9 mouse cellular contexts compared by ENCODE assay signal in genomic region chr6:90715245-90715905, GRCm38 (mm10).
DNase-seq lines count a peak whose midpoint lies in the region; ATAC-seq and TF ChIP-seq lines count a peak whose summit lies in the region.
"Had no signal": no experiment of that assay in that cellular context is flagged by ENCODE, and none has a peak within 500 bp of the region (broad histone marks: within the 10 kb centered on the region; RNA-seq: fewer than 3 reads in every experiment).

No protein-coding gene starts in this region.

- 0 out of 2 replicates have a peak, but pooled peaks cover 3% of the 10 kb centered on the region for H3K36me3 ChIP-seq in heart, embryonic 12.5 days
- no peaks in the 10 kb centered on the region for H3K36me3 ChIP-seq in ES-E14 (ENCODE audit: control insufficient read depth, insufficient read depth, low read length, poor library complexity, severe bottlenecking)
- H3K36me3 ChIP-seq in forebrain, embryonic 15.5 days: no peaks in the 10 kb centered on the region
- H3K36me3 ChIP-seq in liver, embryonic 14.5 days (replicated peaks; ENCODE audit: control insufficient read depth, insufficient read depth, low read depth): no peaks in the 10 kb centered on the region

- peak overlapping the region; percentile 98 for H3K4me2 ChIP-seq in heart, embryonic 12.5 days
- peak overlapping the region; percentile 85 for H3K4me2 ChIP-seq in forebrain, embryonic 15.5 days (replicated peaks)
- peak overlapping the region; percentile 92 for H3K4me2 ChIP-seq in liver, embryonic 14.5 days (ENCODE audit: low read depth)

- intact Hi-C loops in heart, postnatal 25 days (cut with DNase I): no loop called here
- intact Hi-C loops in left cerebral cortex, postnatal 4 days (cut with DNase I): no loop called here

- peak overlapping the region; percentile 81 for H3K4me3 ChIP-seq in heart, embryonic 12.5 days
- peak overlapping the region; percentile 70 to 89 for H3K4me3 ChIP-seq in ES-E14 (ENCODE audit: insufficient read depth in 1 of 2, low read depth in 1 of 2, low read length in 2 of 2, poor library complexity in 1 of 2, severe bottlenecking in 1 of 2)
- H3K4me3 ChIP-seq in forebrain, embryonic 15.5 days: peak overlapping the region; percentile 54
- H3K4me3 ChIP-seq in liver, embryonic 14.5 days (ENCODE audit: insufficient read depth in 1 of 2, low read depth in 2 of 2, low read length in 2 of 2): peak overlapping the region; percentile 78 to 98

- no peak for ATAC-seq in heart, embryonic 12.5 days (ENCODE audit: insufficient number of reproducible peaks, low FRiP score)
- peak; percentile 49; the same call in 1 of the 2 replicates for ATAC-seq in forebrain, embryonic 15.5 days (replicated peaks)
- ATAC-seq in liver, embryonic 14.5 days (ENCODE audit: insufficient read depth): no peak

- H3K27ac ChIP-seq in heart, embryonic 12.5 days (ENCODE audit: poor library complexity, severe bottlenecking): peak overlapping the region; percentile 80
- H3K27ac ChIP-seq in ES-E14 (ENCODE audit: insufficient read depth, low read depth, low read length, poor library complexity, severe bottlenecking): no peak overlapping the region
- no peak overlapping the region for H3K27ac ChIP-seq in forebrain, embryonic 15.5 days (replicated peaks)
- peak overlapping the region; percentile 71 for H3K27ac ChIP-seq in liver, embryonic 14.5 days

- peak overlapping the region; percentile 97 for H3K9ac ChIP-seq in heart, embryonic 12.5 days
- H3K9ac ChIP-seq in ES-E14 (ENCODE audit: insufficient read depth, low read depth, low read length, poor library complexity, severe bottlenecking): peak overlapping the region; percentile 15; the same call in 1 of the 2 replicates
- H3K9ac ChIP-seq in forebrain, embryonic 15.5 days (replicated peaks): peak overlapping the region; percentile 52
- peak overlapping the region; percentile 95 for H3K9ac ChIP-seq in liver, embryonic 14.5 days (replicated peaks)

- 55% methylated on average over 4 of the region's 4 CpGs for WGBS in heart, embryonic 12.5 days
- 60% methylated on average over 4 of the region's 4 CpGs for WGBS in forebrain, embryonic 15.5 days
- 55% methylated on average over 4 of the region's 4 CpGs for WGBS in liver, embryonic 14.5 days (ENCODE audit: insufficient replicate concordance)

- no peak for TF ChIP-seq CTCF in liver, embryonic 14.5 days (IDR thresholded peaks at IDR 0.05; ENCODE audit: low read depth)

- no peak for DNase-seq in heart, postnatal 25 days (ENCODE audit: low spot score)
- DNase-seq in ES-E14 (ENCODE audit: low read depth, low spot score): no peak
- no peak for DNase-seq in liver, embryonic 14.5 days (ENCODE audit: low read depth in 3 of 3, low spot score in 3 of 3)
- no peak for DNase-seq in cerebellum, adult 9-11 months
- DNase-seq in frontal cortex, postnatal 25 days (ENCODE audit: low spot score in 2 of 2): no peak
- DNase-seq in left cerebral cortex, postnatal 4 days: no peak

- TF ChIP-seq EP300 in liver, embryonic 14.5 days (IDR thresholded peaks at IDR 0.05; ENCODE audit: low read depth): no peak

- H3K9me3 ChIP-seq in heart, embryonic 12.5 days (replicated peaks): no peaks in the 10 kb centered on the region
- no peaks in the 10 kb centered on the region for H3K9me3 ChIP-seq in ES-E14 (ENCODE audit: control insufficient read depth, insufficient read depth, low read depth, low read length)
- H3K9me3 ChIP-seq in forebrain, embryonic 15.5 days: no peaks in the 10 kb centered on the region
- no peaks in the 10 kb centered on the region for H3K9me3 ChIP-seq in liver, embryonic 14.5 days (ENCODE audit: control insufficient read depth, low read length)

- H3K27me3 ChIP-seq in heart, embryonic 12.5 days (replicated peaks): no peaks in the 10 kb centered on the region
- H3K27me3 ChIP-seq in forebrain, embryonic 15.5 days: no peaks in the 10 kb centered on the region
- no peaks in the 10 kb centered on the region for H3K27me3 ChIP-seq in liver, embryonic 14.5 days (ENCODE audit: control insufficient read depth, insufficient read depth, low read length)
- H3K27me3 ChIP-seq: CH12.LX had no signal

- in situ Hi-C loops in ES-E14 (cut with MboI; ENCODE audit: low sequenced_read_pairs in 2 of 2, unreplicated experiment in 2 of 2): no loop called here

- peaks cover 87% of the 10 kb centered on the region for H3K4me1 ChIP-seq in heart, embryonic 12.5 days (replicated peaks)
- H3K4me1 ChIP-seq in ES-E14 (ENCODE audit: control insufficient read depth in 2 of 2, insufficient read depth in 2 of 2, low read length in 2 of 2, poor library complexity in 1 of 2): peaks cover 0 to 5% of the 10 kb centered on the region in 2 experiments; a peak in 1 of 4 replicates
- H3K4me1 ChIP-seq in forebrain, embryonic 15.5 days: peaks cover 72% of the 10 kb centered on the region
- H3K4me1 ChIP-seq in liver, embryonic 14.5 days (replicated peaks; ENCODE audit: control insufficient read depth in 2 of 2, insufficient read depth in 2 of 2, low read length in 1 of 2): peaks cover 33 to 50% of the 10 kb centered on the region in 2 experiments

TF ChIP-seq in ES-E14, 5 proteins besides CTCF, POLR2A, EP300 and RAD21:
- TF ChIP-seq MAFK (IDR thresholded peaks at IDR 0.05; ENCODE audit: insufficient read depth, low read depth, low read length): no peak

Comparison
In these comparisons a context has a peak if more than half of its experiments do, and no peak if none do; other contexts are left out.
1. H3K27ac ChIP-seq: peak in heart, embryonic 12.5 days (single experiment) and liver, embryonic 14.5 days (single experiment); none in ES-E14 (single experiment) and forebrain, embryonic 15.5 days (single experiment).
2. H3K9ac ChIP-seq: peak in every context shown above with its lines; median percentile 97 in heart, embryonic 12.5 days; 95 in liver, embryonic 14.5 days; 52 in forebrain, embryonic 15.5 days; 15 in ES-E14.
3. Peak in every context shown above with its lines, with median percentiles within 50 percentile points of each other: H3K4me2 ChIP-seq and H3K4me3 ChIP-seq.